Mouse (Mus musculus): ENCODE measurements around the gene Ovol2.

The Ovol2 gene

DNA sequence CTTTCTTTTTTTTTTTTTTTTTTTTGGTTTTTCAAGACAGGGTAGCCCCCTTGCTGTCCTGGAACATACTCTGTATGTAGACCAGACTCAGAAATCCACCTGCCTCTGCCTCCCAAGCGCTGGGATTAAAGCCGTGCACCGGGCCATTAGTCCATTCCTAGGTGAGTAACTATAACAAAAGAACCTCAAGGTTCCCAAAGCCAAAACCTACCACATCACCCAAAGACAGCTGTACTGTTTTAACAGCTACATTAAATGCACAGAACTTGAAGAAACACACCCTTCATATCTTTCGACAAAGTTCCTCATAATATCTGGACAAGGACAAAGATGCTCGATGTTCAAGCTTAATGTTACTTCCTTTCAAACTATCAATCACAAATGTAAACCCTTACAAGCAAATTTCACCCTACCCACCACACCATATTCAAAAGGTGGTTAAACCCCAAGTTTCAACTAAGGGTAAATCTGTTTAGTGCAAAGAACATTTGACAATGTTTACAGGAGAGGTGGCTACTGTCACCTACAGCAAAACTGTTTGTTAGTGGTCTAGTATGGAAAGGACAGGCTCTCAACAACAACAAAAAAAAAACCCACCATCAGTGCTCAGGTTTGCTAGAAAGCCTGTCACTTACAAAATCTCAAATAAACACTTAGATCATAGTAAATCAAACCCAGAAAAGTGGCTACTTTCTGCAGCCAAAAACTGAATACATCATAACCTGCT is 64.8 kb downstream of the Ovol2 start:
- no peak for DNase-seq (ENCODE audit: low read depth)

DNA sequence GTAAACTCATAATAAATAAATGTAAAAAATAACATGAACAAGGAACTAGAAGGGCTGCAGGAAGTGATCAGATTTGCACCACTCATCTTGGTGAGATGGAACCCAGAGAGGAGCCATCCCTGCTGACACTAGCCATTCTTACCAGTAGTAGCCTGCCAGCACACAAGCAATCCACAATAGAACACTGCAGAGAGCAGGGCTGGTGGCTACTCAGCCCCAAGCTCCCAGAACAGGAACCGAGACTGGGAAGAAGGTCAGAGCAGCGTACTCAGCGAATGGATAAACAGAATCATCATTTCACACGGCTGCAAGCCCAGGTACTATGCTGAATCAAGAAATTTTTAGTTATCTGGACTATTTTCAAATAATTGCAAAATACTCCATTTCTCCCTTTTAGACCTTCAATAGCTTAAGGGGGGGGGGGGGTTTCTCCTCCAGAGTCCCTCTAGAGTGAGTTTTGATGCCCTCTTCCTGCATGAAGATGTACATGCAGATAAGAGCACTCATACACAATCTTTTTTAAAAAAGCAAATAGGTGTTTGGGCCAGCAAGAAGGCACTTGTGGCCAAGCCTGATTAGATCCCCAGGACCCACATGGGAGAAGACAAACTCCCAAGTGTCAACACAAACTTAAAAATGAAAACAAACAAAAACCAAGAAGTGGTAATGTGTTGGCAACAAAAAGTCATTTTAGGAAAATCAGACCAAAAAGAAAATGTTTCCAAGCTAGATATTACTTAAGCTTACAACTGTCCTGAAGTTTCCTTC is 65.8 kb downstream of the Ovol2 start:
- no peak for DNase-seq (ENCODE audit: low read depth)

DNA sequence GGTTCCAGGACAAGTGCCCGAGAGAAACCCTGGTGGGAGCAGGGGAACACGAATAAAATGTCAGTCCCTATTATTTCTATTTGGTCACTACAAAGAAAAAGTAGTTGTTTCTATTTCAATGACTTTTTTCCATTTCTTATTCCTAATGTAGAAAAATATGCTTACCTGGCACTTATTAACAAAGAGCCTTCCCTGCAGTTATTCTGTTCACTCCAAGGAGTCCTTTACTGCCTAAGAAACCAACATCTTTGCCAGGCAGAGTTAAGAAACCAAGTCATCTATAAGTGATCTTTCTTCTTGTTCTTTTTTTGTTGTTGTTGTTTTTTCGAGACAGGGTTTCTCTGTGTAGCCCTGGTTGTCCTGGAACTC is 66.8 kb downstream of the Ovol2 start:
- DNase-seq (ENCODE audit: low read depth): no peak

DNA sequence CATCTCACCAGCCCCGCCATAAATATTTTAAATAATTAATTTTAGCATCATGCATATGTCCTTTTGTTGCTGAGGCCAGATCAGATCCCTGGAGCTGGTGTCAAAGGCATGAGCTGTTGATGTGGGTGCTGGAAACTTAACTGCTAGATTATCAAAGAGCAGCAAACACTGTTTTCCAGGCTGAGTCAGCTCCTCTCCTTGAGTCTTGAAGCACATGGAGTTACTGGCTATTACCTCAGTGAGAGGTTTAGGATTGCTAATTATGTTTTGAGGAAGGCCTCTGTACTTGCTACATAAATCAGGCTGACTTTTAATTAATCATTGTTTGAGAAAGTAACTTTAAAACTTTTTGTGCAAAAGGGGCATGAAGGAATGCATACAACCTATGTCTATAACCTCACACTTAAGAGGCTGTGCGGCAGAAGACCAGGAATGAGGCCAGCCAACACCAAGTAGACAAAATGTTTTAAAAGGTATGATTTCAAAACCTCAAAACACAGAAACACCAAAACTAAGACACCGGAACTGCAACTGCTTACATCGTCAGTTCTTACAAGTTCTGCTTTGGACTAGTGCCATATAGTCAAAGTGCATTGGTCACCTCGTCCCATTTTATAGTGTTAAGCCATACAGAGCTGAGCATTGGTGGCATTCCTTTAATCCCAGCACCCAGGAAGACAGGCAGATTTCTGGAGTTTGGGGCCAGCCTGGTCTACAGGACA is 67.4 kb downstream of the Ovol2 start:
- no peak for DNase-seq (ENCODE audit: low read depth)

- DNase-seq (ENCODE audit: low read depth): no peak
Measured at GRCm38 (mm10) chr2:144262837-144263236, 69.1 kb downstream of the Ovol2 start.
